Mouse (Mus musculus) hindbrain, embryonic 16.5 days (tissue): ENCODE results near the gene Gm3854. TPM values are rescaled to one million over a fixed set of nuclear protein-coding genes. Genes with fewer than 3 reads are reported as not detected.

Source experiments
- polyA plus RNA-seq: library from polyadenylated mRNA; unstranded; fragments of >200 nt; fragmentation: Nextera tagmentation; extraction: Ambion mirVana; gene quantifications from 2 replicates; pipeline ENCODE4 v1.2.1, GENCODE M21; 2015

Gene Gm3854
- polyA plus RNA-seq, 1 experiment from 2014 or later, result 8.0 TPM

Other genes with a start within 250 kb of the Gm3854 start
- 24.3 and 25.7 TPM in 2 replicates for gene Zfp787, start 187.8 kb upstream of the Gm3854 start, polyA plus RNA-seq
- 77.6 and 86.3 TPM in 2 replicates for gene Zfp444, start 171.5 kb upstream of the Gm3854 start, polyA plus RNA-seq
- not detected in 2 replicates for gene Galp, start 146.7 kb upstream of the Gm3854 start, polyA plus RNA-seq
- not detected in 2 replicates for gene Zscan5b, start 121.5 kb upstream of the Gm3854 start, polyA plus RNA-seq
- not detected in 2 replicates for gene Epp13, start 91.0 kb upstream of the Gm3854 start, polyA plus RNA-seq
- gene Zfp667, start 57.2 kb upstream of the Gm3854 start, polyA plus RNA-seq, result 14.0 and 14.5 TPM in 2 replicates
- gene Zfp583, start 12.5 kb upstream of the Gm3854 start, polyA plus RNA-seq, result 14.7 and 14.8 TPM in 2 replicates
- gene Zfp78, start 19.5 kb downstream of the Gm3854 start, polyA plus RNA-seq, result 5.7 and 7.1 TPM in 2 replicates
- 11.8 and 13.4 TPM in 2 replicates for gene Zfp28, start 39.5 kb downstream of the Gm3854 start, polyA plus RNA-seq
- 7.2 and 9.5 TPM in 2 replicates for gene Smim17, start 55.0 kb downstream of the Gm3854 start, polyA plus RNA-seq
- not detected in 2 replicates for gene Gm20715, start 66.5 kb downstream of the Gm3854 start, polyA plus RNA-seq
- gene Olfr1344, start 94.9 kb downstream of the Gm3854 start, polyA plus RNA-seq, result 0.31 and 0.39 TPM in 2 replicates
- not detected in 2 replicates for gene Olfr1336, start 112.4 kb downstream of the Gm3854 start, polyA plus RNA-seq
- gene Olfr1346, start 123.3 kb downstream of the Gm3854 start, polyA plus RNA-seq, result not detected in 2 replicates
- not detected in 2 replicates for gene Olfr5, start 143.2 kb downstream of the Gm3854 start, polyA plus RNA-seq
- not detected in 2 replicates for gene Olfr1347, start 156.0 kb downstream of the Gm3854 start, polyA plus RNA-seq
- gene Olfr1348, start 165.0 kb downstream of the Gm3854 start, polyA plus RNA-seq, result not detected in 2 replicates
- gene Olfr1349, start 179.2 kb downstream of the Gm3854 start, polyA plus RNA-seq, result not detected in 2 replicates
- not detected in 2 replicates for gene Olfr1350, start 221.1 kb downstream of the Gm3854 start, polyA plus RNA-seq